ENCODE assay signal across 12 mouse cellular contexts in the genomic region with DNA sequence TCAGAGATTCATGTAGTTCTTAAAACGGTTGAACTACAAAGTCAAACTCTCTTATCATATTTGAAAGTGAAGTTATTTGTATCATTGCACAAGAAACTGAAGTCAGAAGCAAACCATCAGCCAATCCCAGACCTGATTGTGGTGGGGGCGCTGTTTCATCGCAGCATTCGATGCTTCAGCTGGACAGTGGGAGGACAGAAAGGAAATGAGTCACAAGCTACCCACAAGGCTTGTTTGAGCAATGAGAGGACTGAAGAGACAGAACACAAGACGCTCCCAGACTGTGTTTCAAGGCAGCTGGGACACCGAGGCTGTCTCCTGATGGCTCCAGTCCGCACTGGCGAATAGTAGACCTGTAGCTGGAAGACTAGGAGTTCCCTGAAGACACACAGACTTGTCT. TPM values are rescaled to one million over a fixed set of nuclear protein-coding genes. Genes with fewer than 3 reads are reported as not detected.
A peak's percentile ranks its signal among the peaks of the same experiment; 100 is the strongest.
DNase-seq lines count a peak whose midpoint lies in the region.
"Had no signal": no experiment of that assay in that cellular context is flagged by ENCODE, and none has a peak within 500 bp of the region (broad histone marks: within the 10 kb centered on the region; RNA-seq: fewer than 3 reads in every experiment).

No protein-coding gene starts in this region.

- no peaks in the 10 kb centered on the region for H3K9me3 ChIP-seq in heart, embryonic 10.5 days

- H3K4me3 ChIP-seq in heart, embryonic 10.5 days: no peak overlapping the region

- H3K36me3 ChIP-seq in heart, embryonic 10.5 days: no peaks in the 10 kb centered on the region

- WGBS in heart, embryonic 10.5 days: 82% methylated on average over 8 of the region's 8 CpGs

- H3K27me3 ChIP-seq in heart, embryonic 10.5 days (ENCODE audit: insufficient read depth, poor library complexity, severe bottlenecking): 0 out of 2 replicates have a peak, but pooled peaks cover 2% of the 10 kb centered on the region

- DNase-seq in adrenal gland, adult 8-10 months: peak; percentile 6
- no peak for DNase-seq in adrenal gland, postnatal 25 days
- peak; percentile 4 for DNase-seq in lung, postnatal 36 days
- no peak for DNase-seq in lung, postnatal 14 days
- DNase-seq in heart, embryonic 10.5 days (ENCODE audit: low spot score): peak; percentile 57
- peak; percentile 43 to 54 for DNase-seq in right cerebral cortex, postnatal 36 days (ENCODE audit: low spot score in 2 of 2)
- no peak for DNase-seq in thymus, postnatal 4 days
- no peak for DNase-seq in kidney, adult 9 months
- DNase-seq: kidney, postnatal 36 days; thymus, postnatal 14 days had no signal

- no peak overlapping the region for H3K27ac ChIP-seq in heart, embryonic 10.5 days

- 0 out of 2 replicates have a peak, but pooled peaks cover 7% of the 10 kb centered on the region for H3K4me1 ChIP-seq in heart, embryonic 10.5 days

RNA-seq across cellular contexts. Expression of a gene that starts 36.9 kb away (rescaled TPM):
- under 1 TPM; 0.51 to 0.98 (median 0.80) TPM for total RNA-seq in adrenal gland, adult 8-10 months (2022)
- 0.24 TPM in 1 of 2 replicates, not detected in the other for total RNA-seq in adrenal gland, postnatal 25 days (2021)
- polyA plus RNA-seq in heart, embryonic 10.5 days (2016; fragmentation: Nextera tagmentation; extraction: Ambion mirVana): 2.3 and 2.8 TPM in 2 replicates
- total RNA-seq: liver, adult 2 months had no signal
- polyA plus RNA-seq: inflammation-experienced regulatory T-cells, adult 6 months; liver, adult 2 months had no signal

Comparison
In these comparisons a context has a peak if more than half of its experiments do, and no peak if none do; other contexts are left out.
1. DNase-seq: peak in adrenal gland, adult 8-10 months (single experiment), lung, postnatal 36 days (single experiment), heart, embryonic 10.5 days (single experiment) and right cerebral cortex, postnatal 36 days (2 of 2); none in adrenal gland, postnatal 25 days (single experiment), lung, postnatal 14 days (single experiment), thymus, postnatal 4 days (single experiment) and kidney, adult 9 months (single experiment).